Mouse (Mus musculus) olfactory bulb, adult 2 months (tissue): ENCODE measurements at regions not wholly inside any gene's neighbourhood (a gene's known extent, or its start where the extent isn't known, plus 50 kb on each side); places are given as distances from the start of the nearest gene placed in this dataset.

Source experiments
- H3K27ac ChIP-seq: fragments of 200-500 bp; 2 replicates; pipeline ENCODE4 v1.5.1; 2012; ENCODE audit warnings: low read depth, low read length; ENCODE audit not compliant: insufficient read depth
- H3K4me1 ChIP-seq: fragments of 200-500 bp; 2 replicates; pipeline ENCODE4 v1.6.1; 2012; ENCODE audit warnings: low read length; ENCODE audit not compliant: control insufficient read depth, insufficient read depth
- H3K4me3 ChIP-seq: fragments of 200-500 bp; 2 replicates; pipeline ENCODE4 v1.5.1; 2012; ENCODE audit warnings: mild to moderate bottlenecking, low read depth, low read length, moderate library complexity; ENCODE audit not compliant: insufficient read depth
- CTCF ChIP-seq: fragments of 200-500 bp; IDR thresholded peaks from 2 replicates; pipeline ENCODE4 v1.5.1; 2012; ENCODE audit warnings: low read depth, mild to moderate bottlenecking, low read length, moderate library complexity; ENCODE audit not compliant: insufficient read depth
- POLR2A ChIP-seq: fragments of 200-500 bp; IDR thresholded peaks from 2 replicates; pipeline ENCODE4 v1.6.1; 2012; ENCODE audit warnings: mild to moderate bottlenecking, low read depth, low read length, moderate library complexity; ENCODE audit not compliant: insufficient read depth
- WGBS: fragments of 180-500 bp; shearing (Covaris S2); methylation state at CpG from one replicate; pipeline ENCODE4 v1.1.7; 2018; 5-methylcytosine and 5-hydroxymethylcytosine counted together

- H3K4me3 ChIP-seq, result no peak overlapping the region
- no peak for TF ChIP-seq POLR2A
- no peak for TF ChIP-seq CTCF
These were observed 59.9 kb upstream of the Cdh11 start for GRCm38 (mm10) chr8:102845362-102845761.

GRCm38 (mm10) chr8:102860021-102860420 is 74.6 kb upstream of the Cdh11 start:
- no peak overlapping the region for H3K4me3 ChIP-seq
- TF ChIP-seq CTCF (no peak), POLR2A (no peak)
- H3K4me1 ChIP-seq, result no peaks in the 10 kb centered on the region
- 80% methylated on average over 1 of the region's 1 CpGs for WGBS
- H3K27ac ChIP-seq, result no peak overlapping the region

More at GRCm38 (mm10) chr8:102845362-102845761, 59.9 kb upstream of the Cdh11 start:
- Histone ChIP-seq H3K27ac (no peak overlapping the region), H3K4me1 (no peaks in the 10 kb centered on the region)

DNA sequence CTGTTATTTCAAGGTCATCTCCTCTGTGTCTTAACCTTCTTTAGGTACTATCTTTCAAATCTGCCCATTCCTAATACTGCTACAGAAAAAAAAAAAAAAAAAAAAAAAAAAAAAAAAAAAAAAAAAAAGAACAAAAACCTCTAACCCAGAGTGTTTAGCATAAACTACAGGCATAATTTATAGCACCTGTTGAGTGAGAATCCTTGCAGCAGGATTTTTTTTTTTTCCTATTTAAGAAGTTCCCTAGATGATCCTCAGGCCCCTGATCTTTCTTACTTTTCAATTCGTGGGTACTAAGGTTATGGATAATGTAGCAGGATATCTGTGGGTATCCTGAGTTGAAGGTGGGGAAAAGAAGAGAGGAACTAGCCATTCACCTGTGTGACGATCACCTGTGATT is 114.1 kb upstream of the Cdh11 start:
- TF ChIP-seq CTCF, result no peak
- no peak for TF ChIP-seq POLR2A
- Histone ChIP-seq H3K27ac (no peak overlapping the region), H3K4me1 (no peaks in the 10 kb centered on the region), H3K4me3 (no peak overlapping the region)
- WGBS, result 83% methylated on average over 2 of the region's 2 CpGs

- 38% methylated on average over 5 of the region's 5 CpGs for WGBS
- TF ChIP-seq CTCF (no peak), POLR2A (no peak)
- no peak overlapping the region for H3K4me3 ChIP-seq
These were observed 115.2 kb upstream of the Cdh11 start for GRCm38 (mm10) chr8:102900662-102901061.

GRCm38 (mm10) chr8:102907444-102907843 is 122.0 kb upstream of the Cdh11 start:
- Histone ChIP-seq H3K27ac (no peak overlapping the region), H3K4me3 (no peak overlapping the region), H3K4me1 (no peaks in the 10 kb centered on the region)
- TF ChIP-seq CTCF, result no peak
- WGBS, result 88% methylated on average over 2 of the region's 2 CpGs

More at GRCm38 (mm10) chr8:102900662-102901061, 115.2 kb upstream of the Cdh11 start:
- no peaks in the 10 kb centered on the region for H3K4me1 ChIP-seq
- no peak overlapping the region for H3K27ac ChIP-seq

GRCm38 (mm10) chr8:102931342-102931835 is 145.9 kb upstream of the Cdh11 start:
- no peak for TF ChIP-seq POLR2A
- Histone ChIP-seq H3K27ac (no peak overlapping the region), H3K4me1 (no peaks in the 10 kb centered on the region), H3K4me3 (no peak overlapping the region)
- WGBS, result 41% methylated on average over 3 of the region's 3 CpGs

GRCm38 (mm10) chr8:102938771-102939170 is 153.3 kb upstream of the Cdh11 start:
- Histone ChIP-seq H3K27ac (no peak overlapping the region), H3K4me1 (no peaks in the 10 kb centered on the region), H3K4me3 (no peak overlapping the region)
- TF ChIP-seq POLR2A (no peak), CTCF (no peak)
- WGBS, result 84% methylated on average over 2 of the region's 2 CpGs

DNA sequence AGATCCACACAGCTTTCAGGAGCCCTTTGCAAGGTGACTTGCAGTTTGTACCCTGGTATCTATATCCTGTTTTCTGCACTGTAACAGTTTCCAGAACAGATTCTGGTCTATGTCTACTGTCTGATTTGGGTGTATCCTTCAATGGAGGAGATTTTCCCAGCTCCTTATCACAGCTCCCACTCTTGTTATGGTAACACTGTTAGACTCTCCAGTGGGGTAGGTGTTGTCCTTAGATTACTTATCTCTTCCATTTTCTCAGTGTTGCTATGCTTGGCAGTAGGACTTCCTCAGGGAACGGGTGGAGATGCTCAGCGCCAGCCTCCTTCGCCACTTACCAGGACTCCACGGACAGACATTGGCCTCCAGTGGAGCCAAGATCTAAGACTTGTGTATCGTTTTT is 160.1 kb upstream of the Cdh11 start:
- H3K4me1 ChIP-seq, result no peaks in the 10 kb centered on the region
- no peak overlapping the region for H3K4me3 ChIP-seq
- TF ChIP-seq CTCF, result no peak
- no peak for TF ChIP-seq POLR2A
- 95% methylated on average over 5 of the region's 5 CpGs for WGBS
- no peak overlapping the region for H3K27ac ChIP-seq

- H3K27ac ChIP-seq, result no peak overlapping the region
- 65% methylated on average over 7 of the region's 7 CpGs for WGBS
- H3K4me3 ChIP-seq, result no peak overlapping the region
- H3K4me1 ChIP-seq, result no peaks in the 10 kb centered on the region
- no peak for TF ChIP-seq POLR2A
- no peak for TF ChIP-seq CTCF
These were observed 192.7 kb upstream of the Cdh11 start for GRCm38 (mm10) chr8:102978161-102978581.
